Mouse (Mus musculus): ENCODE measurements around the gene Tmem266.

GRCm38 (mm10) chr9:55355270-55355834 lies 28.6 kb downstream of the Tmem266 start:
- no peak for TF ChIP-seq CTCF (IDR thresholded peaks at IDR 0.05; ENCODE audit: low read depth, low read length)
- TF ChIP-seq POLR2A (IDR thresholded peaks at IDR 0.05; ENCODE audit: extremely low read depth, insufficient read depth, low read length) = no peak
